Mouse (Mus musculus) stomach, adult 2 months (tissue): ENCODE measurements around the gene Ap1m1. TPM values are rescaled to one million over a fixed set of nuclear protein-coding genes. Genes with fewer than 3 reads are reported as not detected.

Experiments
- polyA plus RNA-seq: library from polyadenylated mRNA; depleted of rRNA; stranded (reverse); fragments of >200 nt; gene quantifications from 2 replicates; pipeline ENCODE4 v1.2.3, GENCODE M21; 2012; rRNA removed

The Ap1m1 gene
- 19.7 and 21.1 TPM in 2 replicates for polyA plus RNA-seq

GRCm38 (mm10) chr8:72239499-72240402 is at the start of gene Ap1m1:
Gene Ap1m1 (plus strand): TSS chr8:72240018.

GRCm38 (mm10) chr8:72212751-72213150 is 27.1 kb upstream of the Ap1m1 start, which contains the start of gene Cib3:
Gene Cib3 (minus strand): TSS chr8:72212837.

GRCm38 (mm10) chr8:72213536-72213935 is 26.3 kb upstream of the Ap1m1 start, which contains the start of gene Gm11034:
Gene Gm11034 (minus strand): TSS chr8:72213636.

GRCm38 (mm10) chr8:72219541-72220363 is 20.1 kb upstream of the Ap1m1 start, which contains the start of gene Fam32a:
Gene Fam32a (plus strand): TSS chr8:72219730.

GRCm38 (mm10) chr8:72305210-72305905 is 65.5 kb downstream of the Ap1m1 start, which contains the start of gene Gm10282:
Gene Gm10282 (minus strand): TSS chr8:72305260.

Other genes with a start within 250 kb of the Ap1m1 start
- gene Cyp4f18, start 230.4 kb upstream of the Ap1m1 start, polyA plus RNA-seq = 6.1 and 21.1 TPM in 2 replicates
- gene Olfr372, start 198.8 kb upstream of the Ap1m1 start, polyA plus RNA-seq = not detected in 2 replicates
- gene Olfr373, start 156.8 kb upstream of the Ap1m1 start, polyA plus RNA-seq = not detected in 2 replicates
- not detected in 2 replicates for gene Olfr374, start 133.0 kb upstream of the Ap1m1 start, polyA plus RNA-seq
- 26.4 and 27.0 TPM in 2 replicates for gene Tpm4, start 105.0 kb upstream of the Ap1m1 start, polyA plus RNA-seq
- gene Rab8a, start 78.8 kb upstream of the Ap1m1 start, polyA plus RNA-seq = 15.6 and 16.6 TPM in 2 replicates
- 2.1 and 2.7 TPM in 2 replicates for gene Hsh2d, start 50.4 kb upstream of the Ap1m1 start, polyA plus RNA-seq
- 0.16 TPM in 1 of 2 replicates, not detected in the other for gene Cib3, start 27.2 kb upstream of the Ap1m1 start, polyA plus RNA-seq
- not detected in 2 replicates for gene Gm11034, start 26.4 kb upstream of the Ap1m1 start, polyA plus RNA-seq
- 14.5 and 17.2 TPM in 2 replicates for gene Fam32a, start 20.3 kb upstream of the Ap1m1 start, polyA plus RNA-seq
- gene Gm10282, start 65.2 kb downstream of the Ap1m1 start, polyA plus RNA-seq = 0.06 TPM in 1 of 2 replicates, not detected in the other
- gene Klf2, start 79.0 kb downstream of the Ap1m1 start, polyA plus RNA-seq = 17.2 and 35.7 TPM in 2 replicates
- 10.4 and 13.6 TPM in 2 replicates for gene Eps15l1, start 181.4 kb downstream of the Ap1m1 start, polyA plus RNA-seq
- not detected in 2 replicates for gene Calr3, start 203.9 kb downstream of the Ap1m1 start, polyA plus RNA-seq
- 2.2 and 2.8 TPM in 2 replicates for gene 1700030K09Rik, start 203.9 kb downstream of the Ap1m1 start, polyA plus RNA-seq
- 18.8 and 22.3 TPM in 2 replicates for gene Cherp, start 235.2 kb downstream of the Ap1m1 start, polyA plus RNA-seq